Mouse (Mus musculus) lung, embryonic 14.5 days (tissue): ENCODE results near the gene Actr3. TPM values are rescaled to one million over a fixed set of nuclear protein-coding genes. Genes with fewer than 3 reads are reported as not detected.

Experiments used
- ATAC-seq: fragments of 200-750 bp; cut with Nextera tagmentation; 2 replicates; pipeline ENCODE4 v1.8.0; 2017; ENCODE audit warnings: mild to moderate bottlenecking, moderate TSS enrichment, moderate library complexity; ENCODE audit not compliant: insufficient read depth
- DNase-seq: peaks from one replicate; pipeline ENCODE4 v3.0.0-alpha.2; 2015
- H3K27ac ChIP-seq: fragments of 300-500 bp; sonication (generic); 2 replicates; pipeline ENCODE4 v1.5.1; 2014; ENCODE audit warnings: low read depth, mild to moderate bottlenecking, moderate library complexity
- H3K27me3 ChIP-seq: fragments of 300-500 bp; sonication (generic); 2 replicates; pipeline ENCODE4 v1.6.1; 2014; ENCODE audit warnings: low read length, control low read depth; ENCODE audit not compliant: insufficient read depth
- H3K36me3 ChIP-seq: fragments of 300-500 bp; sonication (generic); 2 replicates; pipeline ENCODE4 v1.6.1; 2014; ENCODE audit warnings: control low read depth; ENCODE audit not compliant: insufficient read depth
- H3K4me1 ChIP-seq: fragments of 300-500 bp; sonication (generic); 2 replicates; pipeline ENCODE4 v1.6.1; 2014; ENCODE audit warnings: antibody characterized with exemption, control low read depth; ENCODE audit not compliant: insufficient read depth
- H3K4me2 ChIP-seq: fragments of 300-500 bp; sonication (generic); 2 replicates; pipeline ENCODE4 v1.6.1; 2014; ENCODE audit warnings: mild to moderate bottlenecking
- H3K4me3 ChIP-seq: fragments of 300-500 bp; sonication (generic); 2 replicates; pipeline ENCODE4 v1.5.1; 2014; ENCODE audit warnings: low read depth, low read length
- H3K9ac ChIP-seq: fragments of 300-500 bp; sonication (generic); 2 replicates; pipeline ENCODE4 v1.6.1; 2014
- H3K9me3 ChIP-seq: fragments of 300-500 bp; sonication (generic); 2 replicates; pipeline ENCODE4 v1.6.1; 2016; ENCODE audit warnings: low read depth, low read length, control low read depth
- CTCF ChIP-seq: IDR thresholded peaks from 2 replicates; pipeline ENCODE4 v1.5.1; 2016; ENCODE audit warnings: antibody characterized with exemption, low read depth
- WGBS: fragments of 180-500 bp; shearing (Covaris S2); extraction: QIAGEN DNeasy Blood & Tissue Kit; methylation state at CpG from one replicate; pipeline ENCODE4 v1.1.7; 2014; 5-methylcytosine and 5-hydroxymethylcytosine counted together
- polyA plus RNA-seq: library from polyadenylated mRNA; unstranded; fragments of >200 nt; fragmentation: Nextera tagmentation; extraction: Ambion mirVana; gene quantifications from 2 replicates; pipeline ENCODE4 v1.2.1, GENCODE M21; 2014

Actr3 gene
- polyA plus RNA-seq: 342 and 351 TPM in 2 replicates

- Histone ChIP-seq H3K9ac (peak within 1 kb of the TSS; percentile 81), H3K4me3 (peak within 1 kb of the TSS; percentile 71), H3K9me3 (no peaks in the 10 kb centered on the region), H3K36me3 (no peaks in the 10 kb centered on the region), H3K27me3 (no peaks in the 10 kb centered on the region), H3K27ac (peak within 1 kb of the TSS; percentile 98), H3K4me2 (peak within 1 kb of the TSS; percentile 73), H3K4me1 (peaks cover 20% of the 10 kb centered on the region)
- ATAC-seq (peak; percentile 95), DNase-seq (peak; percentile 100)
- no peak for TF ChIP-seq CTCF
- WGBS: under 1% methylated on average over 56 of the region's 59 CpGs
These were observed at the start of gene Actr3 for GRCm38 (mm10) chr1:125435369-125436135. Gene Actr3, minus strand, starts transcription at chr1:125435727.

- ATAC-seq (no peak), DNase-seq (no peak)
- peak overlapping the region; percentile 67; the same call in 1 of the 2 replicates for H3K27ac ChIP-seq
- no peaks in the 10 kb centered on the region for H3K27me3 ChIP-seq
- H3K9ac ChIP-seq: no peak overlapping the region
- H3K9me3 ChIP-seq: no peaks in the 10 kb centered on the region
- no peak overlapping the region for H3K4me3 ChIP-seq
- no peak for TF ChIP-seq CTCF
- H3K36me3 ChIP-seq: no peaks in the 10 kb centered on the region
- WGBS: 53% methylated on average over 10 of the region's 10 CpGs
- no peak overlapping the region for H3K4me2 ChIP-seq
- H3K4me1 ChIP-seq: no peaks in the 10 kb centered on the region
These were observed 47.1 kb upstream of the Actr3 start for GRCm38 (mm10) chr1:125482459-125483287.

DNA sequence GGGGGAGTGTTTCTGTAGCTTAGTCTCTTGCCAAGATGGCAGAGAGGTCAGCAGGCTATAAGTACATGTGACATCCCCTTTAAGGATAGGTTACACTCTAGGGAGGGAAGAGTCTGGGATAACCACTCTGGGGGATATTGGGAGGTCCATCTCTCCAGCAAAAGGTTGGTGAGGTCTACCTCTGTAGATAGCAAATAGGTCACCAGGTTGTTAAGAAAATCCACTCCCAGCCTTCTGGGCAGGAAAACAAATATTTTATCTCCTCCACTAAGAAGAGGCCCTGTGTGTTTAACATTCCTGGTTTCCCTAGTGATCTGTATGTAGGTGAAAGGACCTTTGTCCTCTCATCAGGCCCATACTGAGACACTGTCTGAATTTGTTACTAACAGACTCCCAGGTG lies 46.3 kb upstream of the Actr3 start:
- no peak for DNase-seq
- Histone ChIP-seq H3K4me1 (no peaks in the 10 kb centered on the region), H3K36me3 (no peaks in the 10 kb centered on the region), H3K4me2 (no peak overlapping the region), H3K27ac (no peak overlapping the region), H3K9me3 (no peaks in the 10 kb centered on the region), H3K27me3 (no peaks in the 10 kb centered on the region), H3K4me3 (no peak overlapping the region), H3K9ac (no peak overlapping the region)
- peak; percentile 75 for ATAC-seq
- TF ChIP-seq CTCF: no peak

GRCm38 (mm10) chr1:125478588-125478987 lies 43.1 kb upstream of the Actr3 start:
- TF ChIP-seq CTCF: no peak
- H3K27ac ChIP-seq: no peak overlapping the region

GRCm38 (mm10) chr1:125475961-125476682 lies 40.6 kb upstream of the Actr3 start:
- no peak overlapping the region for H3K27ac ChIP-seq
- ATAC-seq: no peak
- 46% methylated on average over 6 of the region's 6 CpGs for WGBS
- no peaks in the 10 kb centered on the region for H3K9me3 ChIP-seq
- TF ChIP-seq CTCF: no peak
- H3K9ac ChIP-seq: no peak overlapping the region
- H3K27me3 ChIP-seq: no peaks in the 10 kb centered on the region
- H3K4me1 ChIP-seq: no peaks in the 10 kb centered on the region
- H3K4me2 ChIP-seq: no peak overlapping the region
- DNase-seq: no peak
- no peak overlapping the region for H3K4me3 ChIP-seq
- no peaks in the 10 kb centered on the region for H3K36me3 ChIP-seq

More at GRCm38 (mm10) chr1:125478588-125478987, 43.1 kb upstream of the Actr3 start:
- Histone ChIP-seq H3K4me3 (no peak overlapping the region), H3K9ac (no peak overlapping the region), H3K36me3 (no peaks in the 10 kb centered on the region), H3K27me3 (no peaks in the 10 kb centered on the region), H3K4me1 (no peaks in the 10 kb centered on the region), H3K4me2 (no peak overlapping the region), H3K9me3 (no peaks in the 10 kb centered on the region)
- WGBS: 64% methylated on average over 6 of the region's 6 CpGs
- no peak for DNase-seq
- no peak for ATAC-seq

DNA sequence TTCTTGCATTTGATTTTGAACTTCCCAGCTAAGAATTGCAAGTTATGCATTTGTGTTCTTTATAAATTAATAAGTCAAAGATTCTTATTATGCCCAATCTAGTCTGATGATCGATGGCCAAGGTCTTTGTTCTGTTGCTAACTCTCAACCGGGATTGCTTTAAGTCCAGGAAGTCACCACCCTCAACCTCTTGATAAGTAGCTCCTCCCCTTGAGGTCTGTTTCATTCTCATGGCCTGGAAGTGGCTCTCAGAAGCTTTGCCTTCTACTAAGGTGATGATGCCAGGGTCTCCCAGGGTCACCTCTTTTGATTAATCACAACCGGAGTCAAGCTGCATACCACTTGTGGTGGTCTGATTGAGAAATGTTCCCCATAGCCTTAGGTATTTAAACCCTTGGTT lies 38.3 kb upstream of the Actr3 start:
- Histone ChIP-seq H3K4me2 (no peak overlapping the region), H3K27me3 (no peaks in the 10 kb centered on the region), H3K4me1 (no peaks in the 10 kb centered on the region), H3K4me3 (no peak overlapping the region), H3K9me3 (no peaks in the 10 kb centered on the region), H3K36me3 (no peaks in the 10 kb centered on the region), H3K27ac (no peak overlapping the region), H3K9ac (no peak overlapping the region)
- ATAC-seq: no peak
- no peak for TF ChIP-seq CTCF
- 76% methylated on average over 3 of the region's 3 CpGs for WGBS
- DNase-seq: no peak
